Mouse (Mus musculus) heart, adult 9 months (tissue): ENCODE measurements at regions not wholly inside any gene's neighbourhood (a gene's known extent, or its start where the extent isn't known, plus 50 kb on each side); places are given as distances from the start of the nearest gene placed in this dataset.

Source experiments
- DNase-seq, 2 experiments: peaks; one replicate each; pipeline ENCODE4 v3.0.0; 2022; ENCODE audit warnings: low spot score in 2 of 2

DNA sequence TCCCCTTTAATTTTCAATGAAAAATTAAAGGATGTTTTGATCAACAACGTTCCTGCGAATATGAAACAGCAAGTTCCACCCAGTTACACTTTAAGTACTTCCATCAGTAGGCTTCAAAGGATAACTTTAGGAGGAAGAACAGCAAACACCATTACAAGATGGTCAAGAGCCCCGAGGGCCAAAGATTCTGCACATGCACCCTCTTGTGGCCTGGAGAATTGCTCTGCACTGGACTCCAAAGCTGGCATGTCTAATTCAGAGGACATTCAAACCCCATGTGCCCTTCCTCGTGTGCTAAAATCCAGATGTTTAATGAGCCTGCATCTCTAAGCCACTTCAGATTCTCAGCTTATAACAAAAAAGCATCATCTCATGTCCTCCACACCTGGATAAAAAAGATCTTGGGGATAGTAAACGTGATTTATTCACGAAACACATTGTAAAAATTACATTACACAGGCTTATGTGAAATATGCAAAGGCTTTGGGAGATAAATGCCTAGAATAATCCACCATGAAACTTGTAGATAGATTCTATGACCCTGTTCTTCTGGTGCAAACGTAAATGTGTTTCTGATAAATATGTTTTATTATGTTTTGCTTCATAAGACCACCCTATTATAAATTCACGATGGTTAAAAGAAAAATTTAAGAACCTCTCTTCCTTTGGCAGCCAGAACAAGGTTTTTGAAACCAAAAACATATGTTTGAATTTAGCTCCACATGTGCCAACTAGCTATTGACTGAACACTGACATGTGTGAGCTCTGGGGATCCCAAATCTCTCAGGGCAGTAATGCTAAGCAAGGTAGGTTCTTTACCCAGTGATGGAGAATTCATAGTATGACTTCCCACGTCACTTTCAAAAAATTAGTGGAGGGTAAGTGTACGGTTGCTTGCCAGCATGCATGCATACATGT lies 100.6 kb upstream of the Rfx3 start:
- no peak for DNase-seq

DNA sequence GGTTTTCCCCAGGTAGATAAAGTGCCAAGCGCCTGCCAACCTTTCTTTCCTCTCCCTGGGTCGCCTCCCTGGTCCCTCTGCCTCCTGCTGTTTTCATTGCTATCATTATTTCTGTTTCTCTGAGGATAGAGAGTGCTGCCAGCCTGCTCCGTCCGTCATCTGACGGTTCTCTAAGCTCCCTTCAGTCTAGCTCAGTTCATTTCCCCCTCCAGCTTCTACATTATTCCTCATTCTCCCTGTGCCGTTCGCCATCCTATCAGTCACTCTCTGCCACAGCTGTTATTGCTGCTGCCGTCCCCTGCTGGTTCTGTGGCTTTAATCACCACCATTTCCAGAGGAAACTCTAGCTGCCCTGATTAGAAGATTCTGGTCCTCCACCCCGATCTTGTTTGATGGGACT lies 84.7 kb upstream of the Rfx3 start:
- no peak for DNase-seq

DNA sequence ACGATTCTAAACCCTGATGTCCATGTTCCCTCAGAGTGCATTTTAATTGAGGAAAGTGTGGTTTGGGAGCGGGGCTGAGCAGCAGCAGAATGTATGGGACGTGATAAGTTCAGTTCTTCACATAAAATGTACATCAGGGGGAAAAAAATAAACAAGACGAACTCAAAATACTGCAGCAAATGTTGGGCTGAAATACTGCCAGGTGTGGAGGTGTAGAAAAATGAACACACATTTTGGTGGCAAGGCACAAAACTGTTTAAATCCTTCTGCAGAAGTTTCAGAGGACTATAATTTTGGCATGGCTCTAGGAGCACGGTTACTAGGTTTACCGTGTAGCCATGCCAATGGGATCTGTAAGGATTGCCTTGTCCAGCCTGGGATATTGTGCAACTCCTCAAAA lies 81.3 kb upstream of the Rfx3 start:
- no peak for DNase-seq

DNA sequence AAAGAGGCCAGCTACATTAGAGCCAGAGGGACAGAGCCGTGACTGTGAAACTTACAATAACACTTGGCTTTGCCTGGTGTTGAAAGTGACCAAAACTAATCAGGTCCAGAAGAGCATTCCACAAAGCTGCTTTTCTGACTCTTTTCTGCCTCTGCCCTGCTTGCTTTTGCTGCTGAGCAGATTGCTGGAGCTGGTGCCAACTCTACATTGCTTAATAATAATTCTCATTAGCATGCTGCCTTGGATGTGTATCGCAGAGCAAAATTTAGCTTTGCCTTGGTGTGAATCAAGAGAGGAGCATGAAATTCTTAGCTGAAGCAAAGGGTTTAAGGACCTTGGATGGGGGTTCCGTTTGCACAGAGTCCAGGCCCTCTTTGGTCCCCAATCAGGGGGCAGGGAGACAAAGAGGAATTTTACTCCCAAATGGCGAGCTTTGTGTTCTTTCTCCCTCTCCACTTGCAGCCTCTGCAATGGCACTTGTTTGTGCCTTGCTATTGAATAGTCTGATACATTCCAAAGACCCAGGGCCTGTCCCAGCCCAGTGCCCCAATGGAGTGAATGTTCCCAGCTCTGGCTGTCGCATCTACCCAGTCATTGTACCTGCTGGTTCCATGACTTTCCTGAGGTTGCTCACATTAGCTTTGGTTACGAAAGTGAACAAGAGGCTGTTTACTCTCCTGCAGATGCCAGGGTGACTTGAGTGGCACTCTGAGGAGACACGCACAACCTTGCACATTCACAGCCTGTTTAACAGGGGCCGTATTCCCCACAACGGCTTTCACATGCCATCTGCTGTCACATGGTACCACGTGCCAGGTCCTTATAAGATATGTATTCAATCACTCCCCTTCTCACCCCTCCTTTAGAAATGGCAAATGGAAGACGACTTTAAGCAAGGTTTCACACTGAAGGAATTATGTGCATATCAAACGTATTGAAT lies 76.9 kb upstream of the Rfx3 start:
- no peak for DNase-seq

DNA sequence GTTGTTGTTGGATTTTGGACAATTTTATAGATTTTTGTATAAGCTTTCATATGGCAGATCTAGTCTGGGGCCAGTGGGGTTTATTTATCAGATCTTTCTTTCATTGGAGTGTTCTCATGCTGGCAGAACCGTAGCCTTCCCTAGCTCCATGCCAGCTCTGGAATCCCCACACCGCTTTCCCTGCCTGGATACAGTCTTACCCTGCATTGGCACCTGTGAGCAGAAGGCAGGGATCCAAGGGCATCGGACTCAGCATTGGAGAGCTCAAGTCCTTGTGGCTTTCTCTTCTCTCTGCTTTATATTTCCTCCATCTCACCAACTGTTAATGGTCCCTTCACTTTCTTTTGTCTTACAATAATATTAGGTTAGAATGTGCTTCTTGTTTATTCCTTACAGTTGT lies 59.4 kb upstream of the Rfx3 start:
- no peak for DNase-seq
